Mouse (Mus musculus): ENCODE measurements around the gene Bcl11b.

Gene Bcl11b

DNA sequence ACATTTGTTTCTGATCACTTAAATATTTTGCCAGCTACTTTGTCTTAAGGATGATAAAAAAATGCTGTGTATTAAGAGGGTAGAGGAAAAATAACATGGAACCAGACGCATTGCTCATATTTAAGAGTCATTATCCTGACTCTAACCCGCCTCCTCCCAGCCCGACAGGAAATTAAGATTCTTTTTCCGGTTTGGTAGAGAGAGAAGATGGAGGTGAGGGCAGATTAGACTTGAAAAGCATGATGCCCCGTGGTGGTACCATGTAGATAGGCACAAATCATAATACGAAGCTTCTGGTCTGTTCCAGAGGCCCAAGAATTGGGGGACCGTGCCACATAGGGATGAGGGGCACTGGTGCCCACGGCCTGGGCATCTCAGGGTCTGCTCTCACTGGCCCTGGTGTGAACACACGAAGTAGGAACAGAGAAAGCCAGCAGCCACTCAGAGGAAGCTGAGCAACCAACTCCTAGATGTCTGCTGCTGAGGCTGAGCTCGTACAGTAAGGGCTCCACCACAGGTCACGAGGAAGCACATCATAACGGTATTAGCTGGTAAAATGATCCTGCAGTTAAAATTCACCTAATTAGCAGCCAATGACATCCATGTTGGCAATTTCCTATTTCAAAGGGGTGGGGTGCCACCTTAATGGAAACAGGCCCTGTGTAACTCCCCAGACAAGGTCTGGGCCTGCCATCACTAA is 32.2 kb downstream of the Bcl11b start:
- peak; percentile 85 for DNase-seq (ENCODE audit: low read depth)

- no peak for DNase-seq (ENCODE audit: low read depth)
These were observed 32.8 kb downstream of the Bcl11b start for GRCm38 (mm10) chr12:107970637-107971036.

- DNase-seq (ENCODE audit: low read depth), result peak; percentile 86
These were observed 33.5 kb downstream of the Bcl11b start for GRCm38 (mm10) chr12:107969841-107970371.

DNA sequence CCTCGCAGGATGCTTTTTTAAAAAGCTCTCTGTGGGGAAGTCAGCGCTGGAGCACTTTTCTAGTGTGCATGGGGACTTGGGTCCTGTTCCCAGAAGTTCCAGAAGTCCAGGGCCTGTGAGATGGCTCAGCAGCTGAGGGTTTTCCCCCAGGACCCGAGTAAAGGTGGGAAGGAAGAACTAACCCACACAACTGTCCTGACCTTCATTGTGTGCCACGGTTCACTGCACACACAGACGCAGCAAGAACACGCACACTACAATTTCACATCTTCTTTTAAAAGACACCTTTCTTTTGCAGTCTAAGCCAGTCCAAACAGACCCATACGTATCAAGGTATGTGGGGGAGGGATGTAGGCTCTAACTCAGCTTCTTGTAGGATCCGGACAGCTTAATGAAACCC is 34.3 kb downstream of the Bcl11b start:
- no peak for DNase-seq (ENCODE audit: low read depth)

GRCm38 (mm10) chr12:107968331-107968730 is 35.1 kb downstream of the Bcl11b start:
- peak; percentile 65 for DNase-seq (ENCODE audit: low read depth)

DNA sequence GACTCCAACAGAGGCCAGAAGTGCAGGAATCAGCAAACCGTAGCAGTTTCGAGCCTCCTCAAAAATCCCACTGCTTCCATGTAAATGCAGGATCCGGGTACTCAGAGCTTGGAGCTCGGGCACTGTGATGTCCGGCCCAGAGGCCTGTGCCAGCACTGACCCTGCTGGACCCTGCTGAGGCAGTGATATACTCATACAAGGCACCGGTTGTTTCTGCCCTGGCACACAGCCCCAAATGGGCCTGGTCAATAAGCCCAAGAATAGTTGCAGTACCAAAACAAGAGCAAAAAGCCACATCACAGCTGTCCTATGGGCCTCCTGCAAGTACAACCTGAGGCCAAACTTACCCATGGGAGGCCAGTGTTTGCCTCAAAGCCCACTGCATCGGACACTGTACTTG is 36.4 kb downstream of the Bcl11b start:
- DNase-seq (ENCODE audit: low read depth), result no peak

DNA sequence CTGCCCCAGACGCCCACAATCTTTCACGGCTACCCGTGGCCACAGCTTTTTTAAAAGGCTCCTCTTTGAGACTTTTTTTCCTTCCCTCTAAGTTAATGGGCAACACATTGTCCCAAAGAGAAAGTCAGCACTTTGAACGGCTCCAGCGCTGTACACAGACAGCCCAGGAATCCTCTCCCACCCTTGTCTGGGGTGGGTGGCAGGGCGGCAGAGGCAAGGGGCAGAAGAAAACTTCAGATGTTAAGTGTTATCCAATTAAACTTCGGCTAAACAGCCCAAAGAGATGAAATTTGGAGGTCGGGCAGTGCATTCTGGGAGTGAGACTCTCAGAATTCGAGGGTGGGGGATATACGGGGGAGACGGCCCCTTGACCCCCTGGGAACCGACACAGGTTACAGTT is 38.3 kb downstream of the Bcl11b start:
- DNase-seq (ENCODE audit: low read depth), result no peak

- DNase-seq (ENCODE audit: low read depth), result peak; percentile 74
These were observed 38.9 kb downstream of the Bcl11b start for GRCm38 (mm10) chr12:107964396-107965085.

DNA sequence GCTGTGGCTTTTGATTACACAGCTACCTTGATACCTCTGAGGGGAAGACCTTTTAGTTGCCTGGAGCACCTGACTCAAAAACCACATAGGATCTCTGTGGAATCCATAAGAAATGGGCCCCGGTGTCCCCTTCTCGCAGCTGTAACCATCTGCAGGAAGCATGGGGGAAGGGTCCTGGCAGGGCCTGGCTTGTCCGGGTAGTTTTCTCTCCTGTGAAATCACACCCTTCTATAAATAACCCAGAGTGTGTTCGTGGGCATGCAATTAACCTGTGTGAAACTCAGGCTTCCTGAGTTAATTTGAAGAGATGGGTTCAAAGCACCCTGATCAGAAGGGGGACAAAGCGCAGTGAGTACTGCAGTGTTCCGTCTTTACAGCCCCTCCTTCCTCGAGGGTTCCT is 40.5 kb downstream of the Bcl11b start:
- peak; percentile 56 for DNase-seq (ENCODE audit: low read depth)

GRCm38 (mm10) chr12:107961843-107962242 is 41.6 kb downstream of the Bcl11b start:
- peak; percentile 78 for DNase-seq (ENCODE audit: low read depth)

- peak; percentile 82 for DNase-seq (ENCODE audit: low read depth)
These were observed 42.5 kb downstream of the Bcl11b start for GRCm38 (mm10) chr12:107960789-107961491.

GRCm38 (mm10) chr12:107960365-107960764 is 43.0 kb downstream of the Bcl11b start:
- DNase-seq (ENCODE audit: low read depth), result peak; percentile 58

DNA sequence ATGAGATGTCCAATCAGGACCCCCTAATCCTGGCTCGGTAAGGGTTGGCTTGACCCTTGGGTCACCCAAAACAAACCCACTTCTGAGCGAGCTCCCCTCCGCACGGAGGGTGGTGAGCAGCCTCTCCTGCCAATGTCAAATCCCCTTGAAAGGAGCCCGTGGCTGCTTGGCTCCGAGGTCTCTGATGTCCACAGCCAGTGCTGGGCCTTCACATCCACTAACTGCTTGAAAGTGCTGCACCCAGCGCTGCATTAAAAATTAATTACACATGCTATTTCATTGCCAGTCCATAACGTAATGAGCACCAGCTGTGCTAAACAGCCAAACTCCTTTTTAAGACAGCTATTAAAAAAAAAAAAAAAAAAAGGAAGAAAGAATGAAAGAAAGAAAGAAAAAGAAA is 43.5 kb downstream of the Bcl11b start:
- no peak for DNase-seq (ENCODE audit: low read depth)

DNA sequence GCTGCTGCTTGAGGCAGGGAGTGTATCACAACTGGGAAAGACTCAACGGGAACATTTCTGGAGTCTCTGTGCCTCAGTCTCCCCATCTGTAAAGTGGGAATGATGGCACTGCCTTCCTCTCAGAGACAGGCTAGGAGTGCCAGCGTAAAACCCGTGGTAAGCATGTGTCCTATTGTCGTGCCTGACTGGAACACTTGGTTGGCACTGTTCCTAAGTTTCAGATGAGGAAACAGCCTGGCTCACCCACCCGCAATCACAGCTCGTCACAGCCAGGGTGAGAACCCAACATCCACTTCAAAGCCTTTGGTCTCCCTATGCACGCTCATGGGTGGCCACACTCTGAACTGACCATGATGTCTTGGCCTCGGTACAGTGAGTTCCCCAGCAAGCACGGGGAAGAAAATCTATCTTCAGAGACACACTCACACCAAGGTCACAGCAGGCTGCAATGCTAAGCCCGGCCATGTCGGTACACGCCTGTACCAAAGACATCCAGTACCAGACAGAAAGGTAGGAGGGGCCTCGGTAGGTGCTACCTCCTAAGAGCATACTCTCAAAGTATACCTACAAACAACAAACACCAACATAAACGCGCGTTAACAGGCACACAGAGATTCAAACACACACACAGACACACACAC is 50.2 kb downstream of the Bcl11b start:
- DNase-seq (ENCODE audit: low read depth), result peak; percentile 62

- DNase-seq (ENCODE audit: low read depth), result no peak
These were observed 51.1 kb downstream of the Bcl11b start for GRCm38 (mm10) chr12:107952318-107952724.

GRCm38 (mm10) chr12:107950667-107951179 is 52.7 kb downstream of the Bcl11b start:
- no peak for DNase-seq (ENCODE audit: low read depth)

DNA sequence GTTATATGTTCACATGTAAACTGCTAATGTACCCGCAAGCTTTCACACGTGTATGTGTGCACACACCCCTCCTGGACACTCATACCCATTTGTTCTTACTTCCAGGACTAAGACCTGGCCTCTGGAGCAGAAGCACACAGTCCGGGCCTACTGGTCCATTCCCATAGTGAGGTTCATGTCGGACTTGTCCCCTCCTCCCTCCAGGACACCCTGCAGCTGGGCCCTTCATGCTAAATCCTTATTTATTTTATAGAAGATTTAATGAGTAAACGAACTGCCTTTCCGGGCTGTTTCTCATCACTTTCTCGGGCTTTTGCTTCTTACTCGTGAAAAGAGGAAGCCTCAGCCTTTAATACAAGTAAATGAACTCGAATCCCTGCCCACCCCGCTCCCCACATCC is 54.0 kb downstream of the Bcl11b start:
- DNase-seq (ENCODE audit: low read depth), result no peak

DNA sequence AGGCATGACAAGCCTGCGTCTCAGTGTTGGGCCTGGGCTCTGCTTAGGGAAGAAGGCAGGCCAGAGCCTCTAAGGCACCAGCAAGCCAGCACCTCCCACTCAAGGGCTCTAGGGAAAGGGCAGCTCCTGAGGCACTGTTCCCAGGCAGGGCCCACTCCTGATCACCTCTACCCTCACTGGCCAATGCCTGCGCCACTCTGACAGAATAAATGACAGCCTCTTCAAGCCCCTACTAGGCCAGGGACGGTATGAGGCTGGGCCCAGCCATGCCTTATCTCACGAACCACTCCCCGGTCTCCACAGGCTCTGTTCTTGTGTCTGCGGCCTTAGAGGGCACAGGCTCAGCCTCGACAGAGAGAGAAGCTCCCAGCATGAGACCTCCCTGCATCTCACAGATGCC is 61.3 kb downstream of the Bcl11b start:
- DNase-seq (ENCODE audit: low read depth), result no peak

DNA sequence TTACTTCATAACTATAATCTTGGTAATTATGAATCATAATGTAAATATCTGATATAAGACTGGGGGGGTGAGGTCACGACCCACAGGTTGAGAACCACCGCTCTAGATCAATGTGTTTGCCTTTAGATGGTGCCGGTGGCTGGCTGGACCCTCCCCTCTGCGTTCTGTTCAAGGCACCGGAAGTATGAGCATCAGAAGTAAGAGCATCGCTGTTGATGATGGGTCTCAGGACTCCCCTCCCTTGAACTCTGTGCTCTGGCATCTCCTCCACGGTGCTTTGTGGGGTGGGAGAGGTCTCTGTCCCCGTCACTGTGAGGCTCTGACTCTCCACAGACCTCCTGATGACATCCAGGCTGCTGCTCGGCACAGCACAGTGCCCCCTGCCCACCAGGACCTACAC is 62.6 kb downstream of the Bcl11b start:
- peak; percentile 61 for DNase-seq (ENCODE audit: low read depth)

DNA sequence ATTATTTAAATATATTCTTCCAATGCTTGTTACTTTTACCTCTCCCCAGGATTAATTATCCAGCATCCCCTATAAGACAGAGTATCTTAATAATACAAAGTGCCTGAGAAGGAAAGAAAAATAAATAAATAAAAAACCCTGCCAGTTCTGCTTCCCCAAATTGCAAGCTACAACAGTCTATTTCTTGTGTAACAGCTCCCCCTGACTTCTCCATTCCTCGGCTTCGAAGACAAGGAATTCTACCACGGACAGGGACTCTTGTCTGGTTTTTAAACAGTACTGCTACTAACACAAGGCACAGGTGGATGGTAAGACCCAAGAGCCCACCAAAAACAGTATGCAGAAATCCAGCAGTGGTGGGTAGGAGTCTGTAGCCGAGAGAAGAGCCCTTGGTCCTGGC is 64.2 kb downstream of the Bcl11b start:
- no peak for DNase-seq (ENCODE audit: low read depth)

- DNase-seq (ENCODE audit: low read depth), result peak; percentile 63
These were observed 66.4 kb downstream of the Bcl11b start for GRCm38 (mm10) chr12:107936972-107937371.

DNA sequence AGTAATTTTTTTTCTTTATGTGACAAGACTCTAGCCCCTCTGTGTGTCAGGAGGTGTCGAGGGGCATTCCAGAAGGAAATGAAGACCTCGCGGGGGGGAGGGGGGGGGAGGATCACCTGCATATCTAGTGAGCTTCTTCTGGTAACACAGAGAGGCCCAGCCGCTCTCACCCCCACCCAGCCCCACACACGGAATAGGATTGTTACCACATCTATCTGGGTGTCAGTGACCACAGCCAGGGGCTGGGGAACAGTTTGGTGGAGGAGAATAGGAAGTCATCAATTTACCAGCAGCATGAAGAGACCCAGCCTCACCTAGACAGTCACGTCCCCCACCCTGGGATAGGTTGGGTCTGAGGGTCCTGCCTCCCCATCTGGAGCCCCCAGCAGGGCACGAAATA is 67.0 kb downstream of the Bcl11b start:
- no peak for DNase-seq (ENCODE audit: low read depth)

Data from induced T-regulatory cell, adult 2 months (primary cell).